Mouse (Mus musculus) thymus, postnatal 25 days (tissue): ENCODE measurements at regions not wholly inside any gene's neighbourhood (a gene's known extent, or its start where the extent isn't known, plus 50 kb on each side); places are given as distances from the start of the nearest gene placed in this dataset.

Experiments
- DNase-seq: peaks from one replicate; pipeline ENCODE4 v3.0.0; 2022

DNA sequence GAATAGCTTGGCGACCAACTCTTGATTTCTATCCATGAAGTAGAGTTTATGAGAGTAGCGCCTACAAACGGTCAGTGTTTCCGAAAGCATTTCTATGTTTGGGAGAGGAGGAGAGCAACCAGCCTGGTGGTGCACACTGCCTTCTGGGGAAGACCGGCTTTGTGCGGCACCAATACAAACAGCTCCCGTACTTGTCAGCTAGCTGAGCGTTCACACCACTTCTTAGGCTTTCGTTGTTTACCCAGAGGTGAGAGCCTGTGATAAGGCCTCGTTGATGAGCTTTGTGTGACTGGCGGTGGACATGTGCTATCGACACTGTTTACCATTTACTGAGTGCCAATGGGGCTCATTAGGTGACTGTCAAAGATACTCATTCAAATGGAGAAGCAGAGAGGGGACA is 162.0 kb downstream of the Chic2 start:
- DNase-seq: no peak

GRCm38 (mm10) chr5:74880669-74881226 is 163.8 kb downstream of the Chic2 start:
- no peak for DNase-seq

DNA sequence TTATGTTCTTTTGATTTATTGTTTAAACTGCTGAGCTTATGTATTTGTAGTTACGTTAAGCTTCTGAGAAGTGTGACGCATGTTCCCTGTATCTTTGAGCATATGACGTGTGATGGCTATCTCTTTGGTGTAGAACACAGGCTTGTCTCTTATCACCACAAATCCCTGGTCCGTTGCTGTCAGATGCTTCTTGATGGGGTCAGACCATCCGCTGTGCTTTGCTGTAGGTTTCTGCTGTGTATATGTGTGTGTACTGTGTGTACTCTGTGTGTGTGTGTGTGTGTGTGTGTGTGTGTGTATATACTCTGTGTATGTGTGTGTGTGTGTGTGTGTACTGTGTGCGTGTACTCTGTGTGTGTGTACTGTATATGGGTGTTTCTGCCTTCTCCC is 164.5 kb downstream of the Chic2 start:
- no peak for DNase-seq

GRCm38 (mm10) chr5:74879098-74880047 is 165.2 kb downstream of the Chic2 start:
- DNase-seq: no peak

- no peak for DNase-seq
Measured at GRCm38 (mm10) chr5:74877595-74877994, 167.0 kb downstream of the Chic2 start.

- no peak for DNase-seq
Measured at GRCm38 (mm10) chr5:74877185-74877584, 167.4 kb downstream of the Chic2 start.

DNA sequence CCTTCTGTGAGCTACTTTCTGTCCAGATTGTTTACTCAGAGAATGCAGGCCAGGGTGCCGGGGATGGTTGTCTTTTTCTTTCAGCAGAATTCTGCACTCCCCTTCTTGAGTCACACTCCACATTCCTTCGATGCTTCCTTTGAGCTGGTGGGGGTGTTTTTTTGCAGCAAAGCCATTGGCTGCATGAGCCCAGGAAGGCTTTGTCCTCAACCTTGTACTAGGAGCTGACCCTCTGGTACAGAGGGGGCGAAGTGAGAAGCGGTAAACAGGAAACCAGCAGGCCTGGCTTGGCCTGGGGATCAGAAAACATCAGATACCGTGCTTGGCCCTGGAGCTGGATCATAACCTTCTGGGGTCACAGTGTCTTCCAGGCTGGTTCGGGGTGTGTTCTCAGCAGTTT is 169.9 kb downstream of the Chic2 start:
- DNase-seq: no peak

- DNase-seq: no peak
Measured at GRCm38 (mm10) chr5:74870615-74871014, 167.9 kb upstream of the Lnx1 start.

DNA sequence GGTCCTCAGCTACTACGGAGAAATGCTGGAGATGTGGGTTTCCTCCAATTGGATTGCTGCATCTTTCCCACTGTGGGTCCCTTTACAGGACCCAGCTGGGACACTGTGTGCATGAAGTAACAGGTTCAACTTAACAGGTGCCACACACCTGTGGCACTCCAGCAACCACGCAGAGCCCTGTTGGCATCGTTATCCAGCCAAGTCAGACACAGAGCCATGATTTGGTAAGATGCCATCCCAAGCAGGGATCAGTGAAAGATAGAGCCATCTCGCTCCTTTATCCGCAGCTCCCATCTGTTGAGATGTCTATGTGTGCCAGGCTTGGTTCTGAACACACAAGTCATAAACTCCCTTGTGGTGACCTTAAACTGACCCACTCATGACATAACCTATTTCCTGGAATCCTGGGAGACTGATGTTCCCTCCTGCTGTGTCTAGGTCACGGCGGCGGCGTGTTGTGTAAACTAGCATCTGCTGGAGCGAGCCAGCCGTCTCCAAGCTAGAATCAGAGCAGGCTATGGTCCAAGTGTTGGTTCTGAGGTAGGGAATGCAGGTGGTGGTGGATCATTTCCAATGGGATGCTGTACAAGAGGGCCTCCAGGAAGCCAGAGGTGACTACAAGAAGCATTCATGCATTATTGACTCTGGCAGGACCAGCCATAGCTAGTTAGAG is 164.5 kb upstream of the Lnx1 start:
- no peak for DNase-seq

DNA sequence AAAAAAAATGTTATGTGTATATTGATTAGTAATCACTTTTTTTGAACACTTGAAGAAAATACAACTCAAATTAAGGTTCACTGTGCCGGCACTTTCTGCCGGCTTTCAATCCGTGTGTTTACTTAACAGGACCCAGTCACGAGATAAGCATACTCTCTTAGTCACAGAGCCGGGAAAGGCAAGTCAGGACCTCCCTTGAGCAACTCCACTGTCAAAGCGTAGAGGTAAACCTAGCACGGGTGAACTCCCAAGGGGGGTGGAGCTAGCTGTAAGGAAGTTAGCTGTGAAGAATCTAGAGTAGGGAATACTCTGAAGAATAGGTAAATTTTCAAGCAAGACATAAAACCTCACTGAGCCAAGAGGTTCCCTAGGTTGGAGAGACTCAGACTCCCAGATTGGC is 164.0 kb upstream of the Lnx1 start:
- no peak for DNase-seq

GRCm38 (mm10) chr5:74865446-74865845 is 162.7 kb upstream of the Lnx1 start:
- no peak for DNase-seq

DNA sequence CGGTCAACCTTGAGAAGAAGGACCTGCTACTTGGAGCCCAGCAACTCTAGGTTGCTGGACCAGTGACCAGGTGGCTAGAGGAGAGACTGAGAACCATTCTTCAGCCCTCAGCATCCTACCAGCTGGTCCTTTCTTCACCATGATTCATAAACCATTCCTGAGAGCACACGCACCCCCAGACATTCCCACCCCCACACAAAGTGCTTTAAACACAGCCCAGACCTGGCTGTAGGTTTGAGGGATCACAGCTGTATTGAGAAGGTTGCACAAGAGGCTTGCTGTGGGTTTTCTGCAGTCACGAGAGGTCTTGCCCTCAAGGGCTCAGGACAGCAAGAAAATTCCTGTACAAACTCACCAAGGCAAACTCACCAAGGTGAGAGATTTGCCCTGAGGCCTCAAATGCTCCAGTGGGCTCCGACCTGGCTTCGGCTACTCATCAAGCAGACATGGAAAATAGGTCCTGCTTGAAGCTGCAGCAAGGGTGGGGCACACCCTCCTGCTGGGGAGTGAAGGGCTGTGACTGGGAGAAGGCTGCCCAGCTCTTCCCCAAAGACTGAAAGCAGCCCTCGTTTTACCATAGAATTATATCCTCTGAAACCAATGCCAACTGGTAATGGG is 161.9 kb upstream of the Lnx1 start:
- DNase-seq: no peak

- DNase-seq: no peak
Measured at GRCm38 (mm10) chr5:74861297-74861696, 158.6 kb upstream of the Lnx1 start.

DNA sequence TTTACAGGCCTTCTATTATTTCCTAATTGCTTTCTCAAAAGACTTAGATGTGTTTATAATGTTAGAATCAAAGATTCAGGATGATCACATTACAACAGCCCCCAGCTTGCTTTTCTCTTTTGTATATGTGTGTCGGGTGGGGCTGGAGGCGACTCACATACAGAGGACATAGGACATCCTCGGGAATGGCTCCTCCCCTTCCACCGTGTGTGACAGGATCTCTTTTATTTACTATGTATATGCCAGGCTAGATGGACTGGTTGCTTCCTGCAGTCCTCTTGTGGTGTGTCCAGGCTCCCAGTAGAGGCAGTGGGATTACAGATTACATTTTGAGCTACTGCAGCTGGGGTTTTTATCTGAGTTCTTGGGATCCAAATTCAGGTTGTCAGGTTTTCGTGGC is 155.1 kb upstream of the Lnx1 start:
- DNase-seq: no peak

GRCm38 (mm10) chr5:74857161-74857560 is 154.4 kb upstream of the Lnx1 start:
- DNase-seq: no peak

DNA sequence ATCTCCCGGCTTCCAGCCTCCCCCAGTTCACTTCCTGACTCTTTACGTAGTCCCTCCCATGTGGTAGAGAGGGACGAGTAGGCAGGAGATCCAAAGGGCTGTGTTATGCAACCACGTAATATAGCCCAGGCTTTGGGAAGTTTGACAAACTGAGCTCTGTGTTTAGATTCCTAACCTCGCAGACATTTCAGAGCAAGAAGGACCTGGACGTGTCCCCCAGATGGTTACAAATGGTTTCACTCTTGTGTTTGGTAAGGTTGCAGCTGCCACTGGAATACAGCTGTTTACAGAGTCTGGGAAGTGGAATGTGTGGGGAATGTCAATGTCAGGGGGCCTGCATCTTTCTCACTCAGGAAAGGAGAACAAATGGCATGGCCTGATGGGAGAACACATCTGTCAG is 145.1 kb upstream of the Lnx1 start:
- DNase-seq: no peak

DNA sequence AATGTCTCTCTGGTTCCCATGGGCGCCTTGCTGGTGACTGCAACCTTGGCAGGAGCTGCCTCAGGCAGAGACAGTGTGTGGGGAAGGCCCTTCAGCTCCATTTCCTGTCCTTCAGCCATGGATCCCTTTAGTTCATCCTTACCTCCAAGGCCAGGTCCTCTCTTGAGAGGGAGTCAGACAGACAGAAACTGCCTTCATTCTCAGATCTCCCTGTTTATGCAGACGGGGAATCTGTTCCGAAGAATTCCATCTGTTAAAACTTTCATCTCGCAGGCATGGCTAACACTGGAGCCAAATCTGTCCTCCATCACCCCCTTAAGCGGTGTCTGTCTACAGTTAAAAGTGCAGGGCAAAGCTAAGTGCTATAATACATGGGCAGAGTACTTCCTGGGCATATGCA is 144.0 kb upstream of the Lnx1 start:
- DNase-seq: no peak

- DNase-seq: no peak
Measured at GRCm38 (mm10) chr5:74834401-74834800, 131.7 kb upstream of the Lnx1 start.

DNA sequence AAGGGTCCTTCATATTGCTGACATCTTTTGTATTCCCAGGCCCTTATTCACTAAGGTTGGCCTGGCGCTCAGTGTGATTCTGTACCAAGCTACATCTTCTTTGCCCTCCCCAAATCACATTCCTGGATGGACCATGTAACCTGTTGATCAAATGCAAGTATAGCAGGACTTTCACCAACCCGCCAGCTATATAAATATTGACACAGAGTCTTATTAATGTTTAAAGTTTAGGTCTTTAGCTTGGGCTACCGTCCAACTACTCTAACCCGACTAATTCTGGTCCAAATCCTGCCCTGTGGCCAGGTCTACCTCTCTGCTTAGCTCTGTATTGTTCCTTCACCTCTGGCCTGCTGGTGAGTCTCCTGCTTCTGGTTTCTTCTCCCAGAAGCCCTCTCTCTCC is 131.2 kb upstream of the Lnx1 start:
- no peak for DNase-seq

DNA sequence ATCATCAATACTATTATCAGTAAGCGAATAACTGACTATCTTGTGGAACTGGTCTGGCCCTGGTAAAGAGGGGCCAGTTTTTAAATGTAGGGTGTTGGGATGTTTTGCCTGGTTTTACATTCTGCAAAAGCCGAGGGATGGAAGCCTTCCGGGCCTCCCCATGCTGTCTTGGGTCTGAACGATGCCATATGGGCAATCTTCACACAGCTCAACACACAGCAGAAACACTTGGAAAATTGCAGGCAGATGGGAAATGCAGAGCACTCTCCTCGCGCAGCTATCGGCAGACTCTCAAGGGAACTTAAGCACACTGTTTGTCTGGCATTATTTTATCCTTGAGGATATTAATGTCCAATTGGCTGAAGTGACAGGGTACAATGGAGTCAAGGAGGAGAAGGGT is 129.3 kb upstream of the Lnx1 start:
- DNase-seq: no peak

- DNase-seq: no peak
Measured at GRCm38 (mm10) chr5:74830646-74831045, 127.9 kb upstream of the Lnx1 start.

GRCm38 (mm10) chr5:74829003-74829402 is 126.3 kb upstream of the Lnx1 start:
- DNase-seq: no peak

- DNase-seq: no peak
Measured at GRCm38 (mm10) chr5:74827944-74828343, 125.2 kb upstream of the Lnx1 start.
